Mouse (Mus musculus): ENCODE results near the gene Gm13889. TPM values are rescaled to one million over a fixed set of nuclear protein-coding genes. Genes with fewer than 3 reads are reported as not detected.

Gm13889 gene
- 1.7 and 2.2 TPM in 2 replicates for polyA plus RNA-seq (2015; fragmentation: Nextera tagmentation; extraction: Ambion mirVana)

DNA sequence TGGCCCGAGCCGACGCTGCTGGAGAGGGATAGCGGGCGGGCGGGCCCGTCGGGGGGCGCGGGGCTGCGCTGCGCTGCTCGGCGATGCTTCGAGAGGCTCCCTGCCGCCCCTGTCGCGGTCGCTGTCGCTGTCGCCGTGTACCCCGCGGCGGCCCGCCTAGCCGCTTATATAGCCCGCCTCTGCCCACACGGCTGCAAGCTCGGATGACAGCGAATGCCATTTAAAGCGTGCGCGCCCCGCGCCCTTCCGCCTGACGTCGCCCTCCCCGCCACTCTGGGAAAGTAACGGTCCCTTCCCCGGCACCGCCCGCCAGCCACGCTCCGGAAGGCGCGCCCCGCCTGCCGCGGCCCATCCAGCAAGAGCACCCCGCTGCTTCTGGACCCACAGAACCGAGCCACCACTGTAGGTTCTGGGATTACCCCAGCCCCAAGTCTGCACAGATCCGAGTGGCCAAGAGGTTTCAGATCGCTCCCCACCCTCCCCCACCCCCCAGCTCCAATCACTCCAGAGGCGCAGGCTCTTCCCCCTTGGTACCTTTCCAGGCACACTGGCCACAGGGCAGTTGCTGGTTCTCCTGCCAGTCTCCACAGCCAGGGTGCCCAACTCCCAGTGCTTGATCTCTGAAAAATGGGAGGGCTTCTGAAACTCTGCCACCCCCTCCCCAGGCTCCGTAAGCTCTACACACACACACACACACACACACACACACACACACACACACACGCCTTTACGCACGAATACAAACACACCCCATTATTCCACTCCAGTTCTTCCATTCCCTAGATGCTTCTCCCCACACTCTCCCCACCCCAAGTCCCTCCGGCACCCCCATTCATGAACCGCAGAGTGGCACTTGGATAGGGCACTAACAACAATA lies at the start of gene Gm13889:
Gm13889 (minus strand) TSS at position 294 of the 877 bp plus-strand sequence.
- H3K9me3 ChIP-seq (replicated peaks), result no peaks in the 10 kb centered on the region
- DNase-seq (no peak), ATAC-seq (ENCODE audit: low read depth) (no peak)
- peak within 1 kb of the TSS; percentile 56 for H3K4me3 ChIP-seq (replicated peaks)
- H3K36me3 ChIP-seq, result no peaks in the 10 kb centered on the region
- peak within 1 kb of the TSS; percentile 64 for H3K4me2 ChIP-seq
- no peak within 1 kb of the TSS for H3K27ac ChIP-seq
- peaks cover 75% of the 10 kb centered on the region for H3K27me3 ChIP-seq
- peaks cover 3% of the 10 kb centered on the region for H3K4me1 ChIP-seq (replicated peaks)
- peak within 1 kb of the TSS; percentile 52; the same call in 1 of the 2 replicates for H3K9ac ChIP-seq
- 6% methylated on average over 61 of the region's 62 CpGs for WGBS (ENCODE audit: insufficient replicate concordance)

DNA sequence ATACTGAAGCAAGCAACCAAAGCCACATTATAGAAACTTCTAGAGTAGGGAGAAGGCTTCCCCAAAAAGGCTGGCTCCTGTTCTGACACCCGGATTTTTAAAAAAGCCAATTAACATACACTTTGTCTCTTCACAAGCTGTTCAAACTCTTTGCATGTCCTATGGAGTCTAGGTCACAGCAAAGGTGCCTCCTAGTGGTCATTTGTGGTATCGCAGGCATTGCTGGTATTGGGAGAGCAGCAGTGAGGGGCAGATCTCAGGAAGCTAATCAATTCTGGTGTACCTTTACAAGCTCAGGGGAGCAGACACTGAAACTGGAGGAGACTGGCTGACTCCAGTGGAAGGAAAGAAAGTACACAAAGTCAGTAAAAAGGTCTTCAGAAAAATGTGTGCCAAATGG lies 45.3 kb upstream of the Gm13889 start:
- ATAC-seq (ENCODE audit: low read depth), result no peak

DNA sequence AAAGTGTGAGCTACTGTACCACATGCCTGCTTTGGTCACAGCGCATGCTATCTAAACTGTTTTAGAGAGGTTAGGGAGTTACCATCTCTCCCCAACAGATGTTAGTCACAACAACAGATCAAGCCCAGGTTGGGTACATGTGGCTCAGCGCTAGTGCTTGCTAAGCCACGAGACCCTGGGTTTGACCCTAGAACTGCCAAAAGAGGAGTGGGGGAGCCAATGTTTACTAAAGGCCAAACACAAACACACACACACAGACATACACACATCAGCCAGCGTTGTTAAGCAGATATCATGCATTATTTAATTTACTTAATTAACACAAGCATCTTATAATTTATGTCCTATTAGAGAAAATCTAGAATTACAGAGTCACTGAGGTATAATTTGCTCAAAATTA lies 44.9 kb upstream of the Gm13889 start:
- Histone ChIP-seq H3K36me3 (peaks cover 76% of the 10 kb centered on the region), H3K27me3 (no peaks in the 10 kb centered on the region), H3K27ac (no peak overlapping the region), H3K4me2 (no peak overlapping the region), H3K4me3 (replicated peaks) (no peak overlapping the region), H3K4me1 (replicated peaks) (no peaks in the 10 kb centered on the region), H3K9me3 (replicated peaks) (no peaks in the 10 kb centered on the region), H3K9ac (no peak overlapping the region)
- ATAC-seq (ENCODE audit: low read depth) (no peak), DNase-seq (no peak)
- 72% methylated on average over 4 of the region's 4 CpGs for WGBS (ENCODE audit: insufficient replicate concordance)

More for the DNA sequence above, 45.3 kb upstream of the Gm13889 start:
- H3K4me3 ChIP-seq (replicated peaks), result no peak overlapping the region
- H3K27ac ChIP-seq, result no peak overlapping the region
- no peak overlapping the region for H3K9ac ChIP-seq
- H3K36me3 ChIP-seq, result peaks cover 77% of the 10 kb centered on the region
- DNase-seq, result peak; percentile 42
- no peaks in the 10 kb centered on the region for H3K9me3 ChIP-seq (replicated peaks)
- WGBS (ENCODE audit: insufficient replicate concordance), result 8% methylated on average over 2 of the region's 2 CpGs
- no peaks in the 10 kb centered on the region for H3K27me3 ChIP-seq
- no peak overlapping the region for H3K4me2 ChIP-seq
- H3K4me1 ChIP-seq (replicated peaks), result no peaks in the 10 kb centered on the region

DNA sequence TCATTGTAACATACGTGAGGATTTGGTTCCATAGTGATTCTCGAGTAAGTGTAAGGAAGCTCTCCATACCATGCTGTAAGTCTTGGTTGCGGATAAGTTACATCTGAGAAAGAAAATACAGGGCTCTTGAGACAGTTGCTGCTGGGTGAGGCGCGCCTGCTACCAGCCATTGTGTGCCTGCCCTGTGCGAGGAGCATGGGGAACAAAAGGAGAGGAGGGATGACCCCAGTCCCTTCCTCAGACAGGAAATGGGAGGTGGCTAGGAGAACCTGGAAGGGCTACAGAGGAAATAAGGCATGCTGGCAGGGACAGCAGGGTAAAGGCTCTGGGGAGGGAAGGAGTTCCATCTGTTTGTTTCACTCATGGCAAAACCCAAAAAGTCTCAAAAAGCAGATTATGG lies 44.4 kb upstream of the Gm13889 start:
- no peak overlapping the region for H3K9ac ChIP-seq
- no peak overlapping the region for H3K27ac ChIP-seq
- no peak overlapping the region for H3K4me3 ChIP-seq (replicated peaks)
- ATAC-seq (ENCODE audit: low read depth) (no peak), DNase-seq (no peak)
- WGBS (ENCODE audit: insufficient replicate concordance), result 83% methylated on average over 6 of the region's 6 CpGs
- H3K36me3 ChIP-seq, result peaks cover 72% of the 10 kb centered on the region
- H3K4me1 ChIP-seq (replicated peaks), result no peaks in the 10 kb centered on the region
- no peaks in the 10 kb centered on the region for H3K9me3 ChIP-seq (replicated peaks)
- no peaks in the 10 kb centered on the region for H3K27me3 ChIP-seq
- no peak overlapping the region for H3K4me2 ChIP-seq

DNA sequence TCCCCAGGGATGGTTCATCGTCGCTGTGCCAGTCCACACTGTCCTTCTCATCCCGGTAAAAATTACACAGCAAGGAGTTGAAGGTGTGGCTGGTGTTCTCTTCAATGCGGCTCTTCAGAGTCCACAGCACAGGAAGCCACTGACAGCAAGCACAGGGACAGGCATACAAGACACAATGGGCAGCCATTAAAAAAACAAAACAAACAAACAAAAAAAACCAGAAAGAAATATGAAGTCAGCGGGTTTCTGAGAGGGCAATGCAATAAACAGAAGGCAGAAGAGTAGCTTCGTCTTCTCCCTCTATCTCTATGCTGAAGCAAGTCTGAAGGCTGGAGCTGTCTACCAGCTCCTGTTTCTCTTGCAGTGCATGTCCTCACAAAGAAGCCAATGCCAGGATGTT lies 39.3 kb upstream of the Gm13889 start, which contains the start of gene Gm27027:
Gm27027 (minus strand) TSS at position 101 of the 400 bp plus-strand sequence.
- no peak within 1 kb of the TSS for H3K4me2 ChIP-seq
- peaks cover 81% of the 10 kb centered on the region for H3K36me3 ChIP-seq
- no peaks in the 10 kb centered on the region for H3K27me3 ChIP-seq
- no peak within 1 kb of the TSS for H3K4me3 ChIP-seq (replicated peaks)
- ATAC-seq (ENCODE audit: low read depth) (no peak), DNase-seq (no peak)
- H3K9ac ChIP-seq, result no peak within 1 kb of the TSS
- no peak within 1 kb of the TSS for H3K27ac ChIP-seq
- 86% methylated on average over 6 of the region's 6 CpGs for WGBS (ENCODE audit: insufficient replicate concordance)
- no peaks in the 10 kb centered on the region for H3K4me1 ChIP-seq (replicated peaks)
- H3K9me3 ChIP-seq (replicated peaks), result no peaks in the 10 kb centered on the region

DNA sequence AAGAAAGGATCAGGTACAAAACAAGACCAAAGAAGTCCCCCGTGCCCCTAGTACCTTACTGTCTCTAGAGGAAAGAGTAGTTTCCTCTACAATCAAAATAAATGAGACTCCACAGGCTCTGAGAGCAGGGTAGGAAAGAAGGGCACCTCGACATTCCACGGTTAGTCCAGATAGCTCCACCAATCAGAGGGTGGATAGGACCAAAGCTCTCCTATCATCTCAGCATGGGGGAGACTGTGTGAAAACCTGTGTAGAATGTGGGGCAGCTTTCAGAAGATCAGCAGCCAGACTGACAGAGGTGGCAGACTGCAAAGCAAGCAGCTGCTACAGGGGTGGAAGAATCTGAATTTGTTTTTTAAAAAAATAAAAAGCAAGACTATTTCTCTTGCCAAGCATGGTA lies 35.8 kb upstream of the Gm13889 start:
- H3K36me3 ChIP-seq, result peaks cover 86% of the 10 kb centered on the region
- no peak overlapping the region for H3K27ac ChIP-seq
- ATAC-seq (ENCODE audit: low read depth) (no peak), DNase-seq (no peak)
- no peak overlapping the region for H3K4me3 ChIP-seq (replicated peaks)
- H3K27me3 ChIP-seq, result no peaks in the 10 kb centered on the region
- no peak overlapping the region for H3K4me2 ChIP-seq
- no peaks in the 10 kb centered on the region for H3K9me3 ChIP-seq (replicated peaks)
- WGBS (ENCODE audit: insufficient replicate concordance), result 63% methylated on average over 3 of the region's 3 CpGs
- H3K9ac ChIP-seq, result no peak overlapping the region
- no peaks in the 10 kb centered on the region for H3K4me1 ChIP-seq (replicated peaks)

DNA sequence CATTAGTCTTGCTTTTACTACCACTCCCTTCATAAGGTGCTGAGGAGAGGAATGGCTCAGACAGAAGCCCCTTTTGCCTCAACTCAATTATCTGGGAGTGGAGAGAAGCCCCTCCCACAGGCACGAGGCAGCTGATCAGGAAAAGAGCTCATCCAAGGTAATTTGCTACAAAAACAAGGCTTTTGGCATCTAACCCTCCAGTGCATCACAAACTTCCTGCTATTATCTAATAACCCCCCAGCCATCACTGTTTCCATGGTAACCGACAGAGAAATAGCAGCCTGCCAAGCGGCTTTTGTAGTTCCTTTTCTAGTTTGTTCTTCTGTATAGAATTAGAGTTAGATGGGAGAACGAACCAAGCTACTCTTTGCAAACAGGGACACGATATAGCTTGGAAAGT lies 35.3 kb upstream of the Gm13889 start:
- no peak for DNase-seq

DNA sequence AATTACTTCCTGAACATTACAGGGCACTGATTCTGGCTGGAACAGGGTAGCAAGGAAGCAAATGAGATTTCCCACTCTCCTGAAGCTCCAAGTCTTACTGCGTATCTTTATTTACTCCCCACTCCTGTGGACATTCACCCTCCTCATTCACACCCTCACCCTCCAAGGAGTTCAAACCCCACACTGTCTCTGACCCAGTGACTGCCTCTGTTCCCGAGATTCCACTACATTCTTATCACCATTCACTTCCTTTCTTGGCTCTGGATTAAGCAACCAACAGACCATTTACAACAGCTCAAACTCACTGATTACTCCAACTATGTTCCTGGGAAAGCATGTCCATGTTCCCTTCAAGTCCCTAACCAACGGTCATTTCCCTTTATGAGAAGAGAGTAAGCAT lies 34.3 kb upstream of the Gm13889 start:
- no peak for DNase-seq
- WGBS (ENCODE audit: insufficient replicate concordance), result 62% methylated on average over 3 of the region's 3 CpGs
- H3K4me3 ChIP-seq (replicated peaks), result no peak overlapping the region
- H3K27ac ChIP-seq, result peak overlapping the region; percentile 37; the same call in 1 of the 2 replicates
- H3K4me2 ChIP-seq, result no peak overlapping the region
- H3K27me3 ChIP-seq, result no peaks in the 10 kb centered on the region
- no peak for ATAC-seq (ENCODE audit: low read depth)
- no peaks in the 10 kb centered on the region for H3K4me1 ChIP-seq (replicated peaks)
- no peaks in the 10 kb centered on the region for H3K9me3 ChIP-seq (replicated peaks)
- no peak overlapping the region for H3K9ac ChIP-seq
- H3K36me3 ChIP-seq, result peaks cover 90% of the 10 kb centered on the region

More for the DNA sequence above, 35.3 kb upstream of the Gm13889 start:
- WGBS (ENCODE audit: insufficient replicate concordance), result 57% methylated on average over 5 of the region's 5 CpGs
- no peaks in the 10 kb centered on the region for H3K9me3 ChIP-seq (replicated peaks)
- H3K4me3 ChIP-seq (replicated peaks), result no peak overlapping the region
- peaks cover 86% of the 10 kb centered on the region for H3K36me3 ChIP-seq
- no peaks in the 10 kb centered on the region for H3K27me3 ChIP-seq
- H3K27ac ChIP-seq, result no peak overlapping the region
- no peak for ATAC-seq (ENCODE audit: low read depth)
- no peak overlapping the region for H3K4me2 ChIP-seq
- no peak overlapping the region for H3K9ac ChIP-seq
- no peaks in the 10 kb centered on the region for H3K4me1 ChIP-seq (replicated peaks)

DNA sequence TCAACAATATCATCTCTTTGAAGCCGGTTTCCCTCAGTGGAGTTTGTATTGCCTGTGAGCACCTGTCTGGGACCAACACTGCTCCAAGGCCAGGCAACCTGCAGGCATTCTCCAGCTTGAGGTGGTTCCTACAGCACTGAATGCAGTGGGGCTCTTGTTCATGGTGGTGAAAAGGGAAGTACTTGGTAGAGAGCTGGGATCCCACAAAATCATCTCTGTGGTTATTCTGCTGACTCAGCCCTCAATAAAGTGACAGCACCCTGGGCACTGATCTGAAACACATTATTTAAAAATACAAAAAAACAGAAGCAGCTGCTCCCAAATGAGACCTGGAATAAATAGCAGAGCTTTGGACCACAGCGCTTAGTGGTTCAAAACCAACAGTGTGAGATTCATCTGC lies 31.4 kb upstream of the Gm13889 start:
- Histone ChIP-seq H3K36me3 (peaks cover 66% of the 10 kb centered on the region), H3K9ac (no peak overlapping the region), H3K4me3 (replicated peaks) (no peak overlapping the region), H3K4me1 (replicated peaks) (no peaks in the 10 kb centered on the region; the same call in 1 of the 2 replicates), H3K27me3 (no peaks in the 10 kb centered on the region), H3K9me3 (replicated peaks) (no peaks in the 10 kb centered on the region), H3K27ac (no peak overlapping the region), H3K4me2 (no peak overlapping the region)
- ATAC-seq (ENCODE audit: low read depth), result no peak
- WGBS (ENCODE audit: insufficient replicate concordance), result 81% methylated on average over 2 of the region's 2 CpGs
- DNase-seq, result no peak

DNA sequence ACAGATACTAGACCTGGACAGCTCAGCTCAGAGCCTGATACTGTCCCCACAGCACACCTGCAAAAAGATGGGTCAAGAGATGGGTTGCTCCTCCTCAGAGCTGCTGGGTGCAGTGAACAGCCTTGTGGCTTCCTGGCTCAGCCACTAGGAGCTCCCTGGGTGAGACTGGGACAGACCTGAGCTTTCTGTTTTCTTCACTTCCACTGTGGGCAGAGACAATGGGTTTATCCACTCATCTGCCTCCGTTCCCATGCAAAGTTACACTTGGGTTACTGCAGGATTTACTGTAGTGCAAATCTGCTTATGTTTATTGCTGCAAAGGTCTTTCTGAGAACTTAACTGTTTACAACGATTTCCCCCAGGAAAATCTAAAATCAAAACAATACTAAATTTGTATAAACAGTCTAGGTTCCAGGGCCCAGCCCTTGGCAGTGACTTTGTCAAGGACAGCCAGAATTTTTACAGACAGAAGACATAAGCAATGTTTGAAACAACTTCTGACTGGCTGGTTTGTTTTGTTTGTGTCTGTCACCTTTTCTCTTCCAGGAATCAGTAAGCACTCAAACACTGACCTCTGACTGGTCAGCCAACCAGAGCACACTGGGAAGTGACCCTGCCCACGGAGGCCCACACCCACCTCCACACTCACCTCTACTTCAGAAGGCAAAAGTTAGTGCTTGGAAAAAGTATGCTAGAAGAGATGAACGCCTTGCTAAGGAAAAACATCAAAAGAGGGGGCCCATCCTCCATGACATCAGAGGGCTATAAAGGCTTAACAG lies 25.6 kb upstream of the Gm13889 start:
- Histone ChIP-seq H3K27ac (no peak overlapping the region), H3K4me3 (replicated peaks) (no peak overlapping the region), H3K27me3 (no peaks in the 10 kb centered on the region), H3K4me1 (replicated peaks) (no peaks in the 10 kb centered on the region; the same call in 1 of the 2 replicates), H3K9ac (no peak overlapping the region), H3K4me2 (no peak overlapping the region), H3K9me3 (replicated peaks) (no peaks in the 10 kb centered on the region), H3K36me3 (peaks cover 56% of the 10 kb centered on the region)
- no peak for DNase-seq
- ATAC-seq (ENCODE audit: low read depth), result no peak
- 77% methylated on average over 4 of the region's 4 CpGs for WGBS (ENCODE audit: insufficient replicate concordance)
